Mouse (Mus musculus) myocyte (in vitro differentiated cells): ENCODE data around the gene BC051142.

Experiments
- CEBPB ChIP-seq: IDR thresholded peaks from 2 replicates; pipeline ENCODE4 v1.6.1; 2011; ENCODE audit warnings: mild to moderate bottlenecking, moderate library complexity; ENCODE audit not compliant: poor library complexity, insufficient read depth, severe bottlenecking
- E2F4 ChIP-seq: IDR thresholded peaks from one replicate; pipeline ENCODE4 v1.6.1; 2011; ENCODE audit warnings: mild to moderate bottlenecking, control low read depth, moderate library complexity; ENCODE audit not compliant: insufficient read depth
- MYOD1 ChIP-seq, 3 experiments: IDR thresholded peaks; one replicate each; pipeline ENCODE4 v1.6.1; 2011; ENCODE audit warnings: control low read depth in 2 of 3, low read depth in 2 of 3, mild to moderate bottlenecking in 2 of 3, moderate library complexity in 1 of 3; ENCODE audit not compliant: insufficient read length in 2 of 3, control insufficient read depth in 1 of 3
- MYOG ChIP-seq, 3 experiments: IDR thresholded peaks; one replicate each; pipeline ENCODE4 v1.6.1; 2011; ENCODE audit warnings: control low read depth in 2 of 3, low read depth in 2 of 3, mild to moderate bottlenecking in 2 of 3; ENCODE audit not compliant: insufficient read length in 2 of 3, control insufficient read depth in 1 of 3, insufficient read depth in 1 of 3
- POLR2A ChIP-seq: IDR thresholded peaks from one replicate; pipeline ENCODE4 v1.6.1; 2011; ENCODE audit warnings: low read depth, mild to moderate bottlenecking, control low read depth, moderate library complexity; ENCODE audit not compliant: insufficient read length
- SRF ChIP-seq: IDR thresholded peaks from one replicate; pipeline ENCODE4 v1.6.1; 2011; ENCODE audit warnings: low read depth; ENCODE audit not compliant: control insufficient read depth, insufficient read length
- TCF12 ChIP-seq: IDR thresholded peaks from one replicate; pipeline ENCODE4 v1.6.1; 2011; ENCODE audit warnings: mild to moderate bottlenecking, control low read depth; ENCODE audit not compliant: poor library complexity, insufficient read depth, severe bottlenecking
- USF1 ChIP-seq: IDR thresholded peaks from one replicate; pipeline ENCODE4 v1.6.1; 2011; ENCODE audit warnings: low read depth, mild to moderate bottlenecking, control low read depth, moderate library complexity

DNA sequence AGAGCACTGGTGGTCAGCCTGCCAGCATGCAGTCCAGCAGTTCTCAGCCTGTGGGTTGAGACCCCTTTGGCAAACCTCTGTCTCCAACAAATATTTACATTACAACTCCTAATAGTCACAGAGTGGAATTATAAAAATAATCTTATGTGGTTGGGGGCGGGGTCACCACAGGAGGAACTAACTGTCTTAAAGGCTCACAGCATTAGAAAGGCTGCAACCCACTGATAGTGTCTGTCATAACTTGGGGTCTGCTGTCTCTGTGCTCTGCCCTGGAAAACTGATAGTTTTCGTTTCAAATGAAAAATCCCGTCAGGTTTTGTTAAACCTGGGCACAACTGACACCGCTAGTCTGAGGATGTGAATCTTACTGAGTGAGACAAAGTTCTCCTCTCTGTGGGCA is 59.0 kb downstream of the BC051142 start:
- TF ChIP-seq MYOG (IDR thresholded peaks at IDR 0.05; ENCODE audit: control insufficient read depth in 1 of 3, insufficient read depth in 1 of 3, insufficient read length in 2 of 3, low read depth in 2 of 3) (no peak), POLR2A (no peak), SRF (no peak), USF1 (no peak), CEBPB (no peak), TCF12 (no peak), E2F4 (no peak), MYOD1 (IDR thresholded peaks at IDR 0.05; ENCODE audit: control insufficient read depth in 1 of 3, insufficient read length in 2 of 3, low read depth in 2 of 3) (no peak)
